Mouse (Mus musculus) lung, adult 2 months (tissue): ENCODE data around the gene Morf4l2.

Experiments
- CTCF ChIP-seq: fragments of 200-500 bp; IDR thresholded peaks from 2 replicates; pipeline ENCODE4 v1.5.1; 2011; ENCODE audit warnings: mild to moderate bottlenecking, low read length, control low read depth; ENCODE audit not compliant: insufficient read depth
- POLR2A ChIP-seq: fragments of 200-500 bp; IDR thresholded peaks from 2 replicates; pipeline ENCODE4 v1.6.1; 2011; ENCODE audit warnings: low read depth, mild to moderate bottlenecking, control low read depth, low read length, borderline replicate concordance; ENCODE audit errors: extremely low read depth

DNA sequence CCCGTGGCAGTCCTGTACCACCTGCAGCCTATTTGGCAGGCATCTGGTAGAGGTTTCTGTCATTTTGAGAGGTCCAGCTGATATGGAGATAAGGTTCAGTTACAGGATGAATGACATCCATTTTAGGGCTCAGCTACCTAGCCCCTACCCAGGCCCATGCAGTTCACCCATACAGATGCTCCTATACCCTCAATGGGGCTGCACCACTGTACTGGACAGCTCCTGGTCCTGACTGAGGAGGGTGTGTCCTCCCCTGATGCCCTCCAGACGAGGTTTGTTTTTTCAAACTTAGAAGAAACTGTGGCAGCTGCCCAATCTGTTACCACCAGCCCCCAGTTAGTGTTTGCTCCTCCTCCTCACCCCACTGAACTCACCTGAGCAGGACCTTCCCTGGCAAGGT lies 35.8 kb upstream of the Morf4l2 start:
- no peak for TF ChIP-seq CTCF
- no peak for TF ChIP-seq POLR2A
